In the genomic region with DNA sequence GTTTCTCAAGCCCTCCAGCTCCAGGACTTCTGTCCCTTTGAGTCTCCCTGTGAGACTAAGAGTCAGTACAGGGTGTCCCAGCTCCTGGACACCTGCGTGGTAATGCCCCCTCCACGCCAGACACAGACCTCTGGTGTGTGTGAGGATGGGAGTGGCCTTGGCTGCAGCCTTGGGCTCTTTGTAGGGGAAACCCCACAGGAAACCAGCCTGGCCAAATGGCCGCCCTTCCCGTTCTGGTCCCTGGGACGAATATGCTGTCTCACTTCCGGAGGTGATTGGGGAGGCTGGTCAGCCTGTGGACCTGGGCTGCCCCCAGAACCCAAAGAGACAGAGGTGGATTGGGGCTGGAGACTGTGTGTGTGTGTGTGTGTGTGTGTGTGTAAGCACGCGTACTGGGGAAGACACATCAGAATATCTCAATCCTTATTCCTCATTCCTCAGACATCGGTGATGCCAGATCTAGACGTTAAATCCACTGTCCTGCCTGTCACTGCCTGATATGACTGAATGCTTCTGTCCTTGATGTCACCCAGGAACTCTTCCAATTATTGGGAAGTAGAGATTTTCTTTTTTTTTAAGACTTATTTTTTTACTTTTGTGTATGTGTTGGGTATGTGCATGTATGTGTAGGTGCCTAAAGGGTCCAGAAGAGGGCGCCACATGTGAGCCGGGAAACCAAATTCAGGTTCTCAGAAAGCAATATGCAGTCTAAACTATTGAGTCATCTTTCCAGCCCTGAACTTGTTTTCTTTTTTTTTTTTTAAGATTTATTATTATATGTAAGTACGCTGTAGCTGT, we compare ENCODE assay signal across 8 mouse cellular contexts. TPM values are rescaled to one million over a fixed set of nuclear protein-coding genes. Genes with fewer than 3 reads are reported as not detected.
DNase-seq lines count a peak whose midpoint lies in the region; ATAC-seq lines count a peak whose summit lies in the region.

No protein-coding gene starts in this region.

- peak overlapping the region; percentile 98 for H3K27ac ChIP-seq in heart, embryonic 11.5 days (ENCODE audit: low read depth, low read length)

- no peaks in the 10 kb centered on the region for H3K27me3 ChIP-seq in heart, embryonic 11.5 days (ENCODE audit: control insufficient read depth, insufficient read depth, low read length)

- H3K4me2 ChIP-seq in heart, embryonic 11.5 days = peak overlapping the region; percentile 99

- H3K9me3 ChIP-seq in heart, embryonic 11.5 days (replicated peaks; ENCODE audit: control insufficient read depth, low read length) = no peaks in the 10 kb centered on the region

- H3K4me3 ChIP-seq in heart, embryonic 11.5 days (ENCODE audit: low read depth, low read length) = peak overlapping the region; percentile 77

- peaks cover 48% of the 10 kb centered on the region for H3K4me1 ChIP-seq in heart, embryonic 11.5 days (ENCODE audit: control insufficient read depth, insufficient read depth, low read length)

- H3K36me3 ChIP-seq in heart, embryonic 11.5 days (ENCODE audit: control insufficient read depth, insufficient read depth, low read length) = peaks cover 14% of the 10 kb centered on the region

- peak; percentile 31 for ATAC-seq in common myeloid progenitor, adult 5-6 weeks (replicated peaks; ENCODE audit: low read depth, poor library complexity, severe bottlenecking)
- ATAC-seq in heart, embryonic 11.5 days (replicated peaks; ENCODE audit: insufficient number of reproducible peaks, low FRiP score, low TSS enrichment) = no peak; the same call in 1 of the 2 replicates

- H3K9ac ChIP-seq in heart, embryonic 11.5 days (ENCODE audit: low read depth, low read length) = peak overlapping the region; percentile 96

- 45% methylated on average over 13 of the region's 13 CpGs for WGBS in heart, embryonic 11.5 days (ENCODE audit: insufficient replicate concordance)

- DNase-seq in ovary, adult 18-20 months (ENCODE audit: low spot score) = peak; percentile 60
- DNase-seq in ovary, postnatal 10 days (ENCODE audit: low spot score) = no peak
- DNase-seq in kidney, adult 9 months = peak; percentile 85
- DNase-seq in lung, postnatal 10 days = peak; percentile 90
- peak; percentile 50 to 66 for DNase-seq in spleen, postnatal 36 days (ENCODE audit: low spot score in 2 of 2)
- DNase-seq in retina, embryonic 14.5 days (ENCODE audit: low spot score) = no peak

RNA-seq across cellular contexts. Expression of gene Nanos3, which starts 19.2 kb away (rescaled TPM):
- not detected in 2 replicates for total RNA-seq in common myeloid progenitor, adult 5-6 weeks (2017)
- polyA plus RNA-seq in heart, embryonic 11.5 days (2014; fragmentation: Nextera tagmentation; extraction: Ambion mirVana) = 1.4 and 2.8 TPM in 2 replicates

RNA-seq across cellular contexts. Expression of gene Zswim4, which starts 32.7 kb away (rescaled TPM):
- 6.9 and 8.2 TPM in 2 replicates for total RNA-seq in common myeloid progenitor, adult 5-6 weeks (2017)
- polyA plus RNA-seq in heart, embryonic 11.5 days (2014; fragmentation: Nextera tagmentation; extraction: Ambion mirVana) = 6.3 and 7.8 TPM in 2 replicates

RNA-seq across cellular contexts. Expression of gene D8Ertd738e, which starts 45.3 kb away (rescaled TPM):
- total RNA-seq in common myeloid progenitor, adult 5-6 weeks (2017) = 55.9 and 70.9 TPM in 2 replicates
- 321 and 330 TPM in 2 replicates for polyA plus RNA-seq in heart, embryonic 11.5 days (2014; fragmentation: Nextera tagmentation; extraction: Ambion mirVana)

RNA-seq across cellular contexts. Expression of gene Mri1, which starts 53.0 kb away (rescaled TPM):
- 11.9 and 18.7 TPM in 2 replicates for total RNA-seq in common myeloid progenitor, adult 5-6 weeks (2017)
- polyA plus RNA-seq in heart, embryonic 11.5 days (2014; fragmentation: Nextera tagmentation; extraction: Ambion mirVana) = 45.3 and 50.7 TPM in 2 replicates

RNA-seq across cellular contexts. Expression of gene 4930432K21Rik, which starts 56.3 kb away (rescaled TPM):
- total RNA-seq in common myeloid progenitor, adult 5-6 weeks (2017) = 1.3 and 1.7 TPM in 2 replicates
- 0.44 and 0.59 TPM in 2 replicates for polyA plus RNA-seq in heart, embryonic 11.5 days (2014; fragmentation: Nextera tagmentation; extraction: Ambion mirVana)

Comparison
In these comparisons a context has a peak if more than half of its experiments do, and no peak if none do; other contexts are left out.
1. DNase-seq: peak in ovary, adult 18-20 months (single experiment), kidney, adult 9 months (single experiment), lung, postnatal 10 days (single experiment) and spleen, postnatal 36 days (2 of 2); none in ovary, postnatal 10 days (single experiment) and retina, embryonic 14.5 days (single experiment).